Mouse (Mus musculus) liver, embryonic 14.5 days (tissue): ENCODE measurements around the gene Srgap3. TPM values are rescaled to one million over a fixed set of nuclear protein-coding genes. Genes with fewer than 3 reads are reported as not detected.

Source experiments
- ATAC-seq: fragments of 200-750 bp; cut with Nextera tagmentation; 2 replicates; pipeline ENCODE4 v1.8.0; 2017; ENCODE audit warnings: moderate number of reproducible peaks, mild to moderate bottlenecking, moderate library complexity; ENCODE audit not compliant: insufficient read depth
- DNase-seq, 3 experiments: peaks; one replicate each; pipeline ENCODE4 v3.0.0-alpha.2; 2012 to 2013; ENCODE audit warnings: low read depth in 3 of 3, low spot score in 3 of 3
- H3K27ac ChIP-seq: fragments of 300-500 bp; sonication (generic); 2 replicates; pipeline ENCODE4 v1.5.1; 2014; ENCODE audit warnings: moderate library complexity, mild to moderate bottlenecking, control low read depth, inconsistent platforms
- H3K27me3 ChIP-seq: fragments of 300-500 bp; sonication (generic); 2 replicates; pipeline ENCODE4 v1.6.1; 2014; ENCODE audit warnings: mild to moderate bottlenecking, low read length, moderate library complexity; ENCODE audit not compliant: control insufficient read depth, insufficient read depth
- H3K36me3 ChIP-seq: fragments of 300-500 bp; sonication (generic); replicated peaks from 2 replicates; pipeline ENCODE4 v1.6.1; 2014; ENCODE audit warnings: low read depth; ENCODE audit not compliant: control insufficient read depth, insufficient read depth
- H3K4me1 ChIP-seq, 2 experiments: fragments of 200-500 bp in 1 of 2; fragments of 300-500 bp in 1 of 2; sonication (generic) in 1 of 2; replicated peaks; 2 replicates each; pipeline ENCODE4 v1.6.1; 2012 to 2014; ENCODE audit warnings: antibody characterized with exemption in 1 of 2, inconsistent platforms in 1 of 2, low read length in 1 of 2; ENCODE audit not compliant: control insufficient read depth in 2 of 2, insufficient read depth in 2 of 2
- H3K4me2 ChIP-seq: fragments of 300-500 bp; sonication (generic); 2 replicates; pipeline ENCODE4 v1.6.1; 2014; ENCODE audit warnings: low read depth, mild to moderate bottlenecking, control low read depth, moderate library complexity
- H3K4me3 ChIP-seq, 2 experiments: fragments of 200-500 bp in 1 of 2; fragments of 300-500 bp in 1 of 2; sonication (generic) in 1 of 2; 2 replicates each; pipeline ENCODE4 v1.5.1; 2012 to 2014; ENCODE audit warnings: low read depth in 2 of 2, low read length in 2 of 2, mild to moderate bottlenecking in 2 of 2, control low read depth in 1 of 2, inconsistent platforms in 1 of 2, moderate library complexity in 1 of 2; ENCODE audit not compliant: insufficient read depth in 1 of 2
- H3K9ac ChIP-seq: fragments of 300-500 bp; sonication (generic); replicated peaks from 2 replicates; pipeline ENCODE4 v1.6.1; 2014; ENCODE audit warnings: mild to moderate bottlenecking, control low read depth, moderate library complexity
- H3K9me3 ChIP-seq: fragments of 300-500 bp; sonication (generic); 2 replicates; pipeline ENCODE4 v1.6.1; 2016; ENCODE audit warnings: low read length, mixed read lengths; ENCODE audit not compliant: control insufficient read depth
- CTCF ChIP-seq: IDR thresholded peaks from 2 replicates; pipeline ENCODE4 v1.5.1; 2016; ENCODE audit warnings: antibody characterized with exemption, low read depth, control low read depth
- EP300 ChIP-seq: IDR thresholded peaks from 2 replicates; pipeline ENCODE4 v1.6.1; 2016; ENCODE audit warnings: antibody characterized with exemption, low read depth
- WGBS: fragments of 180-500 bp; shearing (Covaris S2); extraction: QIAGEN DNeasy Blood & Tissue Kit; methylation state at CpG from one replicate; pipeline ENCODE4 v1.1.7; 2014; ENCODE audit not compliant: insufficient replicate concordance; 5-methylcytosine and 5-hydroxymethylcytosine counted together
- polyA plus RNA-seq, 2 experiments: library from polyadenylated mRNA; depleted of rRNA in 1 of 2; stranded (reverse) in 1 of 2; unstranded in 1 of 2; fragments of >200 nt; fragmentation: Nextera tagmentation in 1 of 2; extraction: Ambion mirVana in 1 of 2; gene quantifications; 2 replicates each; pipeline versions ENCODE4 v1.2.1 to v1.2.3; 2012 to 2014

The Srgap3 gene
- polyA plus RNA-seq, 2 experiments: 0.20 to 0.27 TPM

GRCm38 (mm10) chr6:112781409-112782093, 165.5 kb downstream of the Srgap3 start:
- Histone ChIP-seq H3K4me1 (no peaks in the 10 kb centered on the region), H3K4me2 (no peak overlapping the region), H3K36me3 (no peaks in the 10 kb centered on the region), H3K27me3 (no peaks in the 10 kb centered on the region), H3K9ac (no peak overlapping the region), H3K9me3 (no peaks in the 10 kb centered on the region), H3K4me3 (no peak overlapping the region), H3K27ac (no peak overlapping the region)
- DNase-seq (no peak), ATAC-seq (no peak)
- no peak for TF ChIP-seq EP300
- peak; percentile 45 for TF ChIP-seq CTCF
- 65% methylated on average over 10 of the region's 10 CpGs for WGBS

GRCm38 (mm10) chr6:112778211-112778610, 168.9 kb downstream of the Srgap3 start:
- DNase-seq (no peak), ATAC-seq (no peak)
- Histone ChIP-seq H3K27ac (no peak overlapping the region), H3K9me3 (no peaks in the 10 kb centered on the region), H3K4me3 (no peak overlapping the region), H3K27me3 (no peaks in the 10 kb centered on the region), H3K4me1 (no peaks in the 10 kb centered on the region), H3K36me3 (no peaks in the 10 kb centered on the region), H3K9ac (no peak overlapping the region), H3K4me2 (no peak overlapping the region)
- WGBS: 47% methylated on average over 3 of the region's 3 CpGs
- TF ChIP-seq EP300 (no peak), CTCF (no peak)

GRCm38 (mm10) chr6:112776718-112777117, 170.3 kb downstream of the Srgap3 start:
- no peak for TF ChIP-seq EP300
- 71% methylated on average over 6 of the region's 6 CpGs for WGBS
- H3K9me3 ChIP-seq: no peaks in the 10 kb centered on the region
- H3K4me3 ChIP-seq: no peak overlapping the region
- H3K27ac ChIP-seq: no peak overlapping the region
- H3K27me3 ChIP-seq: no peaks in the 10 kb centered on the region
- H3K9ac ChIP-seq: no peak overlapping the region
- no peaks in the 10 kb centered on the region for H3K4me1 ChIP-seq
- no peak for DNase-seq
- ATAC-seq: no peak
- H3K4me2 ChIP-seq: no peak overlapping the region
- H3K36me3 ChIP-seq: no peaks in the 10 kb centered on the region

- Histone ChIP-seq H3K27me3 (no peaks in the 10 kb centered on the region), H3K9me3 (no peaks in the 10 kb centered on the region), H3K9ac (no peak overlapping the region), H3K27ac (no peak overlapping the region), H3K4me3 (no peak overlapping the region), H3K4me2 (no peak overlapping the region), H3K4me1 (no peaks in the 10 kb centered on the region), H3K36me3 (no peaks in the 10 kb centered on the region)
- DNase-seq (no peak), ATAC-seq (no peak)
- WGBS: 45% methylated on average over 7 of the region's 7 CpGs
- TF ChIP-seq EP300 (no peak), CTCF (no peak)
Measured at GRCm38 (mm10) chr6:112773754-112774153, 173.3 kb downstream of the Srgap3 start.

GRCm38 (mm10) chr6:112770996-112771395, 176.1 kb downstream of the Srgap3 start:
- no peaks in the 10 kb centered on the region for H3K9me3 ChIP-seq
- H3K9ac ChIP-seq: no peak overlapping the region
- H3K4me3 ChIP-seq: no peak overlapping the region
- no peak for DNase-seq
- no peaks in the 10 kb centered on the region for H3K36me3 ChIP-seq
- no peaks in the 10 kb centered on the region for H3K4me1 ChIP-seq
- no peak for TF ChIP-seq CTCF
- no peak for TF ChIP-seq EP300
- WGBS: 63% methylated on average over 2 of the region's 2 CpGs
- H3K27ac ChIP-seq: no peak overlapping the region
- ATAC-seq: no peak
- H3K4me2 ChIP-seq: no peak overlapping the region
- H3K27me3 ChIP-seq: no peaks in the 10 kb centered on the region
